Mouse (Mus musculus) cerebellum, adult 11-12 months (tissue): ENCODE results near the gene Rps23.
A peak's percentile ranks its signal among the peaks of the same experiment; 100 is the strongest.
"Not testable (repeated sequence)": the region's sequence is repeated elsewhere in the genome, so short reads cannot be mapped to it uniquely, and the experiment has no call there.

Experiments
- DNase-seq: peaks from one replicate; pipeline ENCODE4 v3.0.0; 2022

Gene Rps23

GRCm38 (mm10) chr13:90922751-90923612, at the start of gene Rps23:
Rps23 (plus strand) TSS chr13:90922958.
- peak; percentile 90 for DNase-seq

DNA sequence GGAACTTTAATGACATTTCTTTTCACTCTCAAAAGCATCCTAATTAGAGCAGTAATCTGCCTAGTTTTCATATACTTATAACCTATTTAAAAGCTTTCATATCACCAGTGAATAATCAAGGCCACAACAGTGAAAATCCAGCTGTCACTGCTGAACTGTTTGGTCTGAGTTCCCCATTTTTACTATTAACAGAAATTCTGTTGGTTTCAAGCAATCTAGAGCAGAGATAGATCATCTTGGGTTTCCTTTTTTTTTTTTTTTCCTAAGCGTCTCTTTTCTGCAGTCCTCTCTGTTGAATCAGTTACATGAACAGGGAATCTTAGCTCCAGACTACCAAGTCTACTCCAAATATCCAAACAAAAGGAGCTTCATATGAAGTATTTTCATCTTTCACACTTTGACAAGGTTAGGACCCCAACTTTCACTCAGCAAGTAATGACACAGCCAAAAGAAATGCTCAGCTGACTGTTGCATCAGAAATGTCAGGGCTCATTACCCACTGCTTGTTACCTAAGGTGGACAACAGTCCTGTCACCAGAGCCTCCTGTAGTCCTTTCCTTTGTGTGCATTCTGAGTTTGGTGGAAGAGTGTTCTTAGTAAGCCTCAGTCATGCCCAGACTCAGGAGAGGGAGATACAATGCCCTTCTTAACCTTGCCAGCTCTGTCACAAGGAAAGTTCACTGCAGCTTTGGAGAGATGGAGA, 40.9 kb upstream of the Rps23 start:
- DNase-seq: no peak

DNA sequence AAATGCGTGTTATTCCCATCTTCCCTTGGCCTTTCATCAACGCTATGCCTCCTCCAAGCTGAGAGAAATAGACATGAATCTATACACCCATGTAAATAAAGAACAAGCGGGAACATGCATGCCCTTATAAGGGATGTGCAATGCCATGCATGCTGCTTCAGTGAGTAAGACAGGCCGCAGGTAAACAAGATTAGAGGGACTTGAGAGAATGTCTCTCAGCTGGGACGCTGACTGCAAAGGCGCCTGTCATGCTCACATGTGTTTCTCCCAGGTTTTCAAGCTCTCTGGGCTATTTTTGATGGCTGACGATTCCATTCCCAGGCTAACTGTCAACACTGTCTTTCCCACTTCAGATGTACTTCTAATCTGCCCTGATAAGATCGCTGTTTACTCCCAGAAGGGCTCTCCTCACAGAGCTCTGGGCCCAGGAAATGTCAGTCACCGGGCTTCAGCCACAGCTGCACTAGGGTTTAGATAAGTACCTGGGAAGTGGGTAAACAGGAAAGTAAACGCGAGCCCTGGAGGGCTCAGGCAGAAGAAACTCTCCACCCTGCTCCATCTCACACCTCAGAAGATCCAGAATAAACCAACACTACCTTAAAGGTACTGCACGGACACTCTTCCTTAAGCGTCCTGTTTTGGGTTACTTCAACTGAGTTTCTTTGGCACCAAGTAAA, 36.8 kb upstream of the Rps23 start:
- DNase-seq: no peak

GRCm38 (mm10) chr13:90886568-90886983, 36.2 kb upstream of the Rps23 start:
- peak; percentile 15 for DNase-seq

DNA sequence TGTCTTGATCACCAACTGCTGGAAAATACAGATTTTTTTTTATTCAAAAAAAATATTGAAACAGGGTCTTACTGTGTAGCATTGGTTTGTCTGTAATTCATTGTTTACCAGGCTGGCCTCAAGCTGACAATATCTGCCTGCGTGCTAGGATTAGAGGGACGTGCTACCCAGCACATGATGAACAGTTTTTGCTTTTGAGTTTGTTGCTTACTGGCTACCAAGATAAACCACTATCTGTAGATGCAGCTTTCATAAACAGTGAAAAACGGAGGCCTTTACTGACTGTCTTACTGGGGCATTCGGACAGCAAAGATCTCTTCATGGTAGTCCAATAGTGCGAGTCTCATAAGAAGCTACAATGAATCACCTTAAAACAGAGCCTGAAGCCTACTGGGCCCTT, 32.6 kb upstream of the Rps23 start:
- DNase-seq: no peak

- DNase-seq: no peak
Observed at GRCm38 (mm10) chr13:90894819-90895218, 27.9 kb upstream of the Rps23 start.

GRCm38 (mm10) chr13:90896098-90896497, 26.7 kb upstream of the Rps23 start:
- peak; percentile 21 for DNase-seq

DNA sequence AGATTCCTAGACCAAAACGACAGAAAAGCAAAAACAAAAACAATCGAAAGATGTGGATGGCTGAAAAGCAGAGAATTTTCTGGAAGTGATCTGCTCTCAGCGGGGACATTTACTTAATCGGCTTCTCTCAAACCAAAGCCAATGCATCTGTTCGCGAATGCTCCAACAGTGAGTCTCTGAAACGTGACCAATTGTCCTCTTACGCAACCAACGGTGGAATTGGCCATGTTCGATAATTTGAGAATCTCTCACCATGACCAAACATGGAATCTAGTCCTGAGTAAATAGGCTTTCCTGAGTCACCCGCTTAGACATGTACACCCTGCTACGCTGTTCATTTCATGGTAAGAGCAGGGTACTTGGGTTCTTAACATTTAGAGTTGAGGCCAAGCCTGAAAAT, 25.9 kb upstream of the Rps23 start:
- no peak for DNase-seq

DNA sequence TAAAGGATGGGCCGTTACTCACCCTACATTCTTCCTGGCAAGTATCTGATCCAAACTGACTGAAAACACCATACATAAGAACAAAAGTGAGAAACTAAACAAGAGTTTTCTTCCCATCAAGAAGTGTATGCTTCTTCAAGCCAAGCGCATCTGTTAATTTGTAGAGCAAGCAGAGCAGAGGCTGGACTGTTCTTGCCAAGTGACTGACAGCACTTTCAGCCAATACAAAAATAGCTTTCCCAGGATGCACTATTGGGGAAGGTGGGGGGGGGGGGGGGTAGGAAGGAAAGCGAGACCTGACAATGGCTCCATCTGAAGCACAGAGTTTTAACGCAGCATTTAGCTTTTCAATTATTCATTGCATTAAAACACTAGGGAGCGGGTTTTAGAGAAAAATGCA, 17.6 kb upstream of the Rps23 start, which contains the start of gene Atp6ap1l:
Gene Atp6ap1l, minus strand, starts transcription at position 180 of the 400 bp plus-strand sequence.
- DNase-seq: no peak

GRCm38 (mm10) chr13:90907376-90907775, 15.4 kb upstream of the Rps23 start:
- no peak for DNase-seq

- no peak for DNase-seq
Observed at GRCm38 (mm10) chr13:90912760-90913674, 9.7 kb upstream of the Rps23 start.

- DNase-seq: no peak
Observed at GRCm38 (mm10) chr13:90913675-90914192, 9.0 kb upstream of the Rps23 start.

DNA sequence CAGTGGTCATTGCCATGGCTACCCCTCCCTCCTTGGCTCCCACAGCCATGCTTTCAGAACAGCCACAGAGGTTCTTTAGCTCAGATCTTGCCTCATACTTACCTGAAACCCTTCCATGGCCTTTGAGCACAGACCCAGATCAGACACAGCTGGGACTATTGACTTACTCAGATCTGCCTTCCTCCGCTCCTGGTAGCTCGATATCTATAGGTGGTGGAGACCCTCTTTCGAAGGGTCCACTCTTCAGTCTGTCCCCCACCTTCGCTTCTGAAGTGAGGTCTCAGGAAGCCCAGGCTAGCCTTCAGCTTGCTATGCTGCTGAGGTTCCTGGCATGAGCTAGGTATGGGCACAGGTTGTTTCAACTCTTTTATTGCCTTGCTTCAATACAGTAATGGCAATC, 8.0 kb upstream of the Rps23 start:
- no peak for DNase-seq

DNA sequence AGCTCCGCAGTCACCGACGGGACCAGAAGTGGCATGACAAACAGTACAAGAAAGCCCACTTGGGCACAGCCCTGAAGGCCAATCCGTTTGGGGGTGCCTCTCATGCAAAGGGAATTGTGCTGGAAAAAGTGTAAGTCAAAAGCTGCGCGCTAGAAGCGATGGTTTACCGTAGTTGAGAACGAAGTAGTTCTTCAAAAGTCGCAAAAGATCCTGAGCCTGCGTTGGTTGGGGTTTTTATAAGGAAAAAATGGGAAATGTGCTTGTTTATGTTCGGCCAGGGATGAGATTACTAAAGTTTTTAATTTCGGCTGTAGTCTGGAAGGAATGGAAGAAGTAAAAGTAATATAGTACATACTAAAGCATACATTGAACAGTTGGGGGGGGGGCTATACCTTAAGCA, 859 bp downstream of the Rps23 start:
- not testable (repeated sequence) for DNase-seq

DNA sequence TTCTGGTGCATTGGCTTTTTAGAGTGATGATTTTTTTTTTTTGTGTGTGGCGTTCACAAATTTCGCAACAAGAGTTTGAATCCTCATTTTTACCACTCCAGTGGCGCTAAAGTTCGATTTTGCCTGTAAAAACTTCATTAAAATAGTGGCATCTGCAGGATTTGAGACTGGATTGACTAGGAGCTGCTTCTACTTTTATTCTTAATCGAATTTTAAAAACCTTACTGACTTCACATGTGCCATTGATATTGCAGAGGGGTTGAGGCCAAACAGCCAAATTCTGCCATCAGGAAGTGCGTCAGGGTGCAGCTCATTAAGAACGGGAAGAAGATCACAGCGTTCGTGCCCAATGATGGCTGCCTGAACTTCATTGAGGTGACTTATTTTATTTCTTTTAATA, 1.3 kb downstream of the Rps23 start:
- no peak for DNase-seq

DNA sequence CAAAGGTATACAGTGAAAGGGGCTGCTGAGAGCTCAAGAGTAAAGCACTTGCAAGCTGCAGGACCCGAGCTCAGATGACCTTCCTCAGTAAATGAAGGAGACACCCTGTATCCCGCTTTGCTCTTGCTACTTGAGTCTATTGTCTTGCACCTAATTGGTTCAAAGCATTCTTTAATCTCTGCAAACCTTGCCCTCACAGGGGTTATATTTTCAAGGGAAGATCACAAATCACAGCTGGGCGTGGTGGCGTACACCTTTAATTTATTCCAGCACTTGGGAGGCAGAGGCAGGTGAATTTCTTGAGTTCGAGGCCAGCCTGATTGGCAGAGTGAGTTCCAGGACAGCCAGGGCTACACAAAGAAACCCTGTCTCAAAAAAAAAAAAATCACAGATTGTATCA, 2.4 kb downstream of the Rps23 start:
- DNase-seq: no peak

DNA sequence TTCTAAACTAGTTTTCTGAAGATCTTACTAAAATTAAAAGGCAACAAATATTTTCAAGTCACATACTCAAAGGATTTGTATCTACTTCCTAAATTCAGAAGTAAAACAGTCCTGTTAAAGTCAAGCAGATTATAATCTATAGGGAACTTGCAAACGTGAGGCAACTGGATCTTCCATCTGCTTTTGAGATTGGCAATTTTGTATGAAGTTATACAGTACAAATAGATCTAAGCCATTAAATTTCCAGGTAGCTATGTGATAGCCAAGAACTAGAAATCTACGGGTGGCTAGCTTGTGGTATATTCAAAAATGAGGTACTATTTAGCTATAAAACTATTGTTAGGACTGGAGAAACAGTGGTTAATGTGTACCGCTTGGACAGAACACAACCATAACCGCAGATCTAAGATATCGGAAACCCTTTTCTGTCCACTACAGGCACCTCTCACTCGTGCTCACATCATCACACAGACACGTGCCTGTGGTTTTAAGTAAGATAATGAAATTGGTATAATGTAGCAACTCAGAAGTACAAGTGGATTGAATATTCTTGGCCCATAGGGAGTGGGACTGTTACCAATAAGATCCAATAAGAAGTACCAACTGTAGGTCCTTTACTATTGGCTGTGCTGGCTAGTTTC, 3.5 kb downstream of the Rps23 start:
- DNase-seq: no peak

GRCm38 (mm10) chr13:90926938-90927633, 4.3 kb downstream of the Rps23 start:
- no peak for DNase-seq

- not testable (repeated sequence) for DNase-seq
Observed at GRCm38 (mm10) chr13:90928266-90928665, 5.5 kb downstream of the Rps23 start.

DNA sequence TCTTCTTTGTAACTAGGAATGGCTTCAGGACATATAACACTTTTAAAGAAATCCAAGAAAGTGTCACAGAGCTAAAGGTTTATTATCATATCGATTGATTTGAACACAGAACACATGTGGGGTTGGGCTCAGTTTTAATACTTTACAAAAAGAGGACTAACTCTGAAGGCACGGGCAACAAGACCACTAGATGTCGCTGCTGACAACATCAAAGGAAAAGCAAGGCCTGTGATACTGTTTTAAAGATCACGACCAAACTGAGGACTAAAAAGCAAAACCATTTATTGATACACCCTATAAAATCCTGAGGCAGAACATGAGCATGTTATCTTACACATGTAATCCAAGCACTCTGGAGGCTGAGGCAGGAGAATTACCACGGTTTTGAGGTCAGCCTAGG, 7.1 kb downstream of the Rps23 start:
- peak; percentile 34 for DNase-seq

GRCm38 (mm10) chr13:90933256-90933655, 10.5 kb downstream of the Rps23 start:
- no peak for DNase-seq
